Mouse (Mus musculus): ENCODE measurements around the gene Acvr1b. TPM values are rescaled to one million over a fixed set of nuclear protein-coding genes. Genes with fewer than 3 reads are reported as not detected.
A peak's percentile ranks its signal among the peaks of the same experiment; 100 is the strongest.

Gene Acvr1b
- polyA plus RNA-seq, 1 experiment from 2014 or later = 30.4 TPM

DNA sequence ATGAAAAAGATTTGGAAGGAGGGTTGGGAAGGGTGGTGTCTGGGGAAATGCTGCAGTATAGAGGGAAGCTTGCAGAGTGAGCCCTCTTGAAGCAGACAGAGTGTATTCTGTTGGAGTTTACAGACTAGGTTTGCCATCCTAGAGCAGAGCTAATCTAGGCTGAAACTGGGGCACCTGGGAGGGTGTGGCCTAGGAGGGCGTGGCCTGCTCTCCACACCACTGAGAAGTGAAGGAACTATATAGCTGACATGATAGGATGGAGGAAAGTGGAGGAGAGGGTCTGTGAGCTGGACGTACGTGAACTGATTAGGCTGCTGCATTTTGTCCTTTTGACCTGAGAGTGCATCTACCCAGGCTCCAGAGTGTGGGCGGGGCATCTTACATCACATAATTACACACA is 29.8 kb downstream of the Acvr1b start:
- Histone ChIP-seq H3K9me3 (ENCODE audit: control insufficient read depth, low read length) (no peaks in the 10 kb centered on the region), H3K36me3 (ENCODE audit: control insufficient read depth, insufficient read depth, low read length) (peaks cover 95% of the 10 kb centered on the region)
- WGBS = 92% methylated on average over 4 of the region's 4 CpGs

DNA sequence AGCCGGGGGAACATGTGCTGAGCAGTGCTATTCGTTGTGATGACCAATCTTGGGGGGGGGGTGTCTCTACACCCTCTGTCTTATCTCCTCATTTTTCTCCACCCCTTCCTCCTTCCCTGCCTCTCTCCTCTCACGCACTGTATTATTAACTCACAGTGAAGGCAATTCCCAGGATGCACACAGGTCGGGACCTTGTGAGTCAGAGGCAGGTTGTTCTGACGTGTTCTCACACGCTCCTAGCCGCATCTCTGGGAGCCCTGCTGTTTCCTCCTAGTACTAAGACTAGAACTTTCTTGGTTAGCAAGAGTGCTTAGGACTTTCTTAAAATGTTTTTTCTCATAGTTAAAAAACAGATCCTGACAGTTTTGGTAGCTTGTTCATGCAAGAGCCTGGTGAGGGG is 30.9 kb downstream of the Acvr1b start:
- ATAC-seq (ENCODE audit: low FRiP score, low TSS enrichment) = no peak
- H3K4me2 ChIP-seq (ENCODE audit: low read length) = no peak overlapping the region
- H3K27me3 ChIP-seq (ENCODE audit: control insufficient read depth, insufficient read depth, low read length) = no peaks in the 10 kb centered on the region
- H3K36me3 ChIP-seq (ENCODE audit: control insufficient read depth, insufficient read depth, low read length) = peaks cover 97% of the 10 kb centered on the region
- no peak overlapping the region for H3K4me3 ChIP-seq (replicated peaks; ENCODE audit: low read depth, low read length)
- DNase-seq = no peak
- H3K27ac ChIP-seq (replicated peaks; ENCODE audit: low read depth, low read length) = no peak overlapping the region
- WGBS = 85% methylated on average over 7 of the region's 7 CpGs
- H3K9ac ChIP-seq (replicated peaks; ENCODE audit: low read length) = no peak overlapping the region
- H3K9me3 ChIP-seq (ENCODE audit: control insufficient read depth, low read length) = no peaks in the 10 kb centered on the region
- H3K4me1 ChIP-seq (ENCODE audit: control insufficient read depth, insufficient read depth, low read length) = no peaks in the 10 kb centered on the region

More for the DNA sequence above, 29.8 kb downstream of the Acvr1b start:
- ATAC-seq (ENCODE audit: low FRiP score, low TSS enrichment) = no peak
- no peak overlapping the region for H3K27ac ChIP-seq (replicated peaks; ENCODE audit: low read depth, low read length)
- H3K27me3 ChIP-seq (ENCODE audit: control insufficient read depth, insufficient read depth, low read length) = no peaks in the 10 kb centered on the region
- no peak overlapping the region for H3K4me3 ChIP-seq (replicated peaks; ENCODE audit: low read depth, low read length)
- H3K9ac ChIP-seq (replicated peaks; ENCODE audit: low read length) = no peak overlapping the region
- no peaks in the 10 kb centered on the region for H3K4me1 ChIP-seq (ENCODE audit: control insufficient read depth, insufficient read depth, low read length)
- no peak overlapping the region for H3K4me2 ChIP-seq (ENCODE audit: low read length)
- no peak for DNase-seq

DNA sequence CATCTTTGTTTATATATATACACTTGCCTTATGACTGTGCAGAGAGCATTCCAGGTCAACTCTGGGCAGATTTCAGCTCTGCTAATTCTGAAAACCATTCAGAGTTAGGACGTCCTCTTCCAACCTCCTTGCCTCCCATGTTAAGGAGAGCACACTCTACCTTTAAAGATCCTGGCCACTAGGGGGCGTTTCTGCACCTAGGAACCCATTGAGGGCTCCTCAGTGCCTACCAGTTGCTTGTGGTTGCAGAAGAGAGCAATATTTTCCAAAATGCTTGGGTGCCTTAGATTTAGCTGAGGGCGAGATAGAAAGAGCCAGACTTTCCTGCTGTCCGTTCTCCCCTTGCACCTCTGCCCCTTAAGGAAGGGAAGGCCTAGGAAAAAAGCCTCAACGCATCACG is 36.4 kb downstream of the Acvr1b start:
- DNase-seq (peak; percentile 86), ATAC-seq (ENCODE audit: low FRiP score, low TSS enrichment) (no peak)
- Histone ChIP-seq H3K36me3 (ENCODE audit: control insufficient read depth, insufficient read depth, low read length) (peaks cover 89% of the 10 kb centered on the region), H3K27me3 (ENCODE audit: control insufficient read depth, insufficient read depth, low read length) (no peaks in the 10 kb centered on the region), H3K9me3 (ENCODE audit: control insufficient read depth, low read length) (no peaks in the 10 kb centered on the region), H3K27ac (replicated peaks; ENCODE audit: low read depth, low read length) (no peak overlapping the region), H3K4me3 (replicated peaks; ENCODE audit: low read depth, low read length) (no peak overlapping the region), H3K9ac (replicated peaks; ENCODE audit: low read length) (no peak overlapping the region), H3K4me2 (ENCODE audit: low read length) (no peak overlapping the region), H3K4me1 (ENCODE audit: control insufficient read depth, insufficient read depth, low read length) (no peaks in the 10 kb centered on the region)
- WGBS = 59% methylated on average over 6 of the region's 6 CpGs

DNA sequence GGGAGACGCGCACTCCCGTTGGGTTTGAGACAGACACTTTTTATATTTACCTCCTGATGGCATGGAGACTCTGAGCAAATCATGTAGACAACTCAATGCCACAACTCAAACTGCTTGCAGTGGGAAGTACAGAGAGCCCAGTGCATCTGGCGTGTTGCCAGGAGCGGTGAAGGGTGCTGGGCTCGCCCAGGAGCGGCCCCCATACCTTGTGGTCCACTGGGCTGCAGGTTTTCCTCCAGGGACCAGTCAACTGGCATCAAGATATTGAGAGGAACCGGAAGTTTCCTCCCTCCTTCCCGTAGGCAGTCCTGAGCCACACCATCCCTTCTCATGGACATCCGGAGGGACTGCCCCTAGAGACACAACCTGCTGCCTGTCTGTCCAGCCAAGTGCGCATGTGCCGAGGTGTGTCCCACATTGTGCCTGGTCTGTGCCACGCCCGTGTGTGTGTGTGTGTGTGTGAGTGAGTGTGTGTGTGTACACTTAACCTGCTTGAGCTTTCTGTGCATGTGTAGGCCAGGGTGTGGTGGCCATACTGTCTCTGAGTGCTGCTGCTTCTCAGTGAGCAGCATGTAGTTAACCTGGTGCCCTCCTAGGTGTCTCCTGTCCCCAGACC is 37.2 kb downstream of the Acvr1b start:
- WGBS = 93% methylated on average over 14 of the region's 14 CpGs
- peaks cover 83% of the 10 kb centered on the region for H3K36me3 ChIP-seq (ENCODE audit: control insufficient read depth, insufficient read depth, low read length)
- no peaks in the 10 kb centered on the region for H3K4me1 ChIP-seq (ENCODE audit: control insufficient read depth, insufficient read depth, low read length)
- DNase-seq (no peak), ATAC-seq (ENCODE audit: low FRiP score, low TSS enrichment) (no peak)
- no peak overlapping the region for H3K4me3 ChIP-seq (replicated peaks; ENCODE audit: low read depth, low read length)
- H3K27me3 ChIP-seq (ENCODE audit: control insufficient read depth, insufficient read depth, low read length) = no peaks in the 10 kb centered on the region
- H3K9ac ChIP-seq (replicated peaks; ENCODE audit: low read length) = no peak overlapping the region
- H3K27ac ChIP-seq (replicated peaks; ENCODE audit: low read depth, low read length) = no peak overlapping the region
- no peak overlapping the region for H3K4me2 ChIP-seq (ENCODE audit: low read length)
- no peaks in the 10 kb centered on the region for H3K9me3 ChIP-seq (ENCODE audit: control insufficient read depth, low read length)

DNA sequence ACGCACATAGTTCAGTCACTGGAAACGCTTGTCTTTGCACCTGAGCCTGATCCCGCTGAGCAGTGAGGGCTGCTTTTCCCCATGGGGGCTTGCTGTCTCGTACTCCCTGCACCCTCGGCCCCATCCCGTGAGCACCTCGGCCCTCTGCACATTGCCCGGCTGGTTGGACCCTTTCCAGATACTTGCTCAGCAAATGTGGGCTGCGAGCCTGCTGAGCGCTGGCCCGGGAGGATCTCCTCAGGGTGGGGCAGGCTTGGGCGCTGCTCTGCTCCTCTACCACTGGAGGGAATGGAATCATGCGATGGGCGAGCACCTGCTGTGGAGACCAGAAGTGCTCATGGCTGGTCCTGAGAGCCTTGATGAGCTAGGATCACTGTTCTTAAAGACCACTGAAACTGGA is 38.6 kb downstream of the Acvr1b start:
- no peak overlapping the region for H3K27ac ChIP-seq (replicated peaks; ENCODE audit: low read depth, low read length)
- no peak overlapping the region for H3K9ac ChIP-seq (replicated peaks; ENCODE audit: low read length)
- no peaks in the 10 kb centered on the region for H3K4me1 ChIP-seq (ENCODE audit: control insufficient read depth, insufficient read depth, low read length)
- H3K4me3 ChIP-seq (replicated peaks; ENCODE audit: low read depth, low read length) = no peak overlapping the region
- DNase-seq (no peak), ATAC-seq (ENCODE audit: low FRiP score, low TSS enrichment) (no peak)
- H3K4me2 ChIP-seq (ENCODE audit: low read length) = no peak overlapping the region
- H3K27me3 ChIP-seq (ENCODE audit: control insufficient read depth, insufficient read depth, low read length) = no peaks in the 10 kb centered on the region
- H3K36me3 ChIP-seq (ENCODE audit: control insufficient read depth, insufficient read depth, low read length) = peaks cover 70% of the 10 kb centered on the region
- no peaks in the 10 kb centered on the region for H3K9me3 ChIP-seq (ENCODE audit: control insufficient read depth, low read length)
- 84% methylated on average over 14 of the region's 14 CpGs for WGBS

DNA sequence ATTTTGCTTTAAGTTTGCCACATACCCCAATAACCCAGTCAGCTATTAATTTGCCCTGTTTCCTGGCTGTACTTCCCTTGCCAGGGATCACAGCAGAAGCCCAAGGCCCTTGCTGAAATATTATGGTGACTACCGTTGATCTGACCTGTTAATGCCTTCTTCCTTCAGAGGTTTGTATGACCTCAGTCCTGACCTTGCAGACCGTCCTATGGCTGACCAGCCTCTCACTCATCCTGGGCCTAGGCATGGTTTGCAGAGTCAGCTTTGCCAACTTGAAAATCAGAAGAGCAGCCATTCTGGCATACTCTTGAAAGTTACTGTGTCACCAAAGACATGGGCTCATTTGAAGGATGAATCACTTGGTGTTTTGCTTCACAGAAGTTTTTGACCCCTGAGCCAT is 41.3 kb downstream of the Acvr1b start:
- Histone ChIP-seq H3K9ac (replicated peaks; ENCODE audit: low read length) (no peak overlapping the region), H3K4me3 (replicated peaks; ENCODE audit: low read depth, low read length) (no peak overlapping the region), H3K27me3 (ENCODE audit: control insufficient read depth, insufficient read depth, low read length) (no peaks in the 10 kb centered on the region), H3K9me3 (ENCODE audit: control insufficient read depth, low read length) (no peaks in the 10 kb centered on the region), H3K4me2 (ENCODE audit: low read length) (no peak overlapping the region), H3K4me1 (ENCODE audit: control insufficient read depth, insufficient read depth, low read length) (no peaks in the 10 kb centered on the region), H3K27ac (replicated peaks; ENCODE audit: low read depth, low read length) (no peak overlapping the region), H3K36me3 (ENCODE audit: control insufficient read depth, insufficient read depth, low read length) (peaks cover 43% of the 10 kb centered on the region)
- 82% methylated on average over 2 of the region's 2 CpGs for WGBS
- ATAC-seq (ENCODE audit: low FRiP score, low TSS enrichment) (no peak), DNase-seq (no peak)

DNA sequence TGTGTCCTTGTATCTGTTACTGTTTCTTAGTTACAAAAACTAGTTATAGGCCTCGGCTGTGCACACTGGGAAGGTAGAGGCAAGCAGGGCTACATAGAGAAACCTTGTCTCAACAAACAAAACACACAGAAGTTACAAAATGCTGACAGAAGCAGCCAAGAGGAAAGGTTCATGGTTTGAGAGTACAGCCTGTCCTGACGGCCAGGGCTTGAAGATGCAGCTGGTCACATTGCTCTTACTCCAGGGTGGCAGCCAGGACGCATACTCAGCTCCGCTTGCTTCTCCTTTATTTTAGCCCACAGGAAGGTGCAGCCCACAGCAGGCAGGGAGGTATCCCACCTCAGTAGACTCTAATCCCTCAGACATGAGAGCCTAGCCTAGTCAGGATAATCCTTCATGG is 42.2 kb downstream of the Acvr1b start:
- no peak for DNase-seq
- no peaks in the 10 kb centered on the region for H3K9me3 ChIP-seq (ENCODE audit: control insufficient read depth, low read length)
- H3K36me3 ChIP-seq (ENCODE audit: control insufficient read depth, insufficient read depth, low read length) = peaks cover 34% of the 10 kb centered on the region
- no peak overlapping the region for H3K27ac ChIP-seq (replicated peaks; ENCODE audit: low read depth, low read length)
- no peaks in the 10 kb centered on the region for H3K4me1 ChIP-seq (ENCODE audit: control insufficient read depth, insufficient read depth, low read length)
- H3K9ac ChIP-seq (replicated peaks; ENCODE audit: low read length) = no peak overlapping the region
- H3K4me3 ChIP-seq (replicated peaks; ENCODE audit: low read depth, low read length) = no peak overlapping the region
- no peaks in the 10 kb centered on the region for H3K27me3 ChIP-seq (ENCODE audit: control insufficient read depth, insufficient read depth, low read length)
- no peak overlapping the region for H3K4me2 ChIP-seq (ENCODE audit: low read length)
- no peak for ATAC-seq (ENCODE audit: low FRiP score, low TSS enrichment)
- 77% methylated on average over 4 of the region's 4 CpGs for WGBS

DNA sequence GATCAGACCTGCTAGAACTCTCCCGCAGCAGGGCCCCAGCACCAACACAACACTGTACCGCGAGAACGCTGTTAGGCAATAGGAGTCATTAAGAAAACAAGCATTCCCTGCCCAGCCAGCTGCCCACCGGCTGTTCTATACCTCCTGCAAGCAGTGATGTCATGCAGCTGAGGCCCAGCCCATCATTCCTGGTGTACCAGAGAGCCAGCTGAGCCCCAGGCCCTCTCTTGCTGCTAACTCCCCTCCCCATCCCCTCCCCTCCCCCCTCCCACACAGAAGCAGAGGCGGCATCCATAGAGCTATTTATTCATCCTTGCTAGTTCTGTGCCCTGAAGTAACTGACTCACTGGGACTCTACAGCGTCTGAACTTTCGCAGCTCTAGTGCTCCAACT is 47.0 kb downstream of the Acvr1b start:
- Histone ChIP-seq H3K27me3 (ENCODE audit: control insufficient read depth, insufficient read depth, low read length) (no peaks in the 10 kb centered on the region), H3K9ac (replicated peaks; ENCODE audit: low read length) (no peak overlapping the region), H3K27ac (replicated peaks; ENCODE audit: low read depth, low read length) (peak overlapping the region; percentile 37; the same call in 1 of the 2 replicates), H3K4me3 (replicated peaks; ENCODE audit: low read depth, low read length) (no peak overlapping the region), H3K36me3 (ENCODE audit: control insufficient read depth, insufficient read depth, low read length) (no peaks in the 10 kb centered on the region), H3K4me2 (ENCODE audit: low read length) (peak overlapping the region; percentile 25; the same call in 1 of the 2 replicates), H3K4me1 (ENCODE audit: control insufficient read depth, insufficient read depth, low read length) (peaks cover 34% of the 10 kb centered on the region), H3K9me3 (ENCODE audit: control insufficient read depth, low read length) (no peaks in the 10 kb centered on the region)
- peak; percentile 58 for ATAC-seq (ENCODE audit: low FRiP score, low TSS enrichment)
- 3% methylated on average over 8 of the region's 8 CpGs for WGBS
- DNase-seq = peak; percentile 71

DNA sequence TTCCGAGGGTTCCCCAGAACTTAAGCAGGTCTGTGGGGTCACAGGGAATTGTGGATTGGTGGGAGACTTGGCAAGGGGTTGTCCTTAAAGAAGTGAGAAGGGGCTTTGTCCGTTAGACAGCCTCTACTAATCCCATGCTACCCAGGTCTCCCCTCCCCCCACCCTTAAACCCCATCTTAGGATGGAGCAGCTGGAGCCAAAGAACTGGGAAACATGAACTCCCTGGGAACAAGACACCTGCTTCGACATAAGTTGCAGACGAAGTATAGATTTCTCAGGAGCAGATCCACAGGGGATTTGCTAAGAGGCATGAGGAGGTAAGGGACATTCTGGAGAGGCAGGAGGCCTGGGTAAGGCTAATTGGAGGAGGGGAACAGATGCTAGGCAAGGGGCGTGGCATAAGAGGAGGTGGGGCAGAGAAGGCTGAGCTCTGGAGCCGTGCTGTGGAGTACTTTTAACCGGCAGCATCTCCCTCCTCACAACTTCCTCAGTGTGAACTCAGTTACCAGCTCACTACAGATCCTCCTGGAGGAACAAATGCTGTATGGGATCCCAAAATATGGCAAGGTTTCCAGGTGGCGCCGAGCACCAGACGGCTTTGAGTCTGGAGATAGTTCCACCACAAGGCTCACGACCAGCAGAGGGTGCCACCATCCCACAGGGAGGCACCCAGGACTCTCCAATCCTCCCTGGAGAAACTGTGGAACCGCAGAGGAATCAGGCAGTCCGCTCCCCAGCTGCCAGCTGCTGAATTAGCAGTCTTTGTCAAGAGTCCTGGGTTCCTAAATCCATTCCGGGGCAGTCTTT is 47.6 kb downstream of the Acvr1b start:
- no peaks in the 10 kb centered on the region for H3K36me3 ChIP-seq (ENCODE audit: control insufficient read depth, insufficient read depth, low read length)
- H3K9me3 ChIP-seq (ENCODE audit: control insufficient read depth, low read length) = no peaks in the 10 kb centered on the region
- no peaks in the 10 kb centered on the region for H3K27me3 ChIP-seq (ENCODE audit: control insufficient read depth, insufficient read depth, low read length)
- H3K4me3 ChIP-seq (replicated peaks; ENCODE audit: low read depth, low read length) = no peak overlapping the region
- no peak overlapping the region; the same call in 1 of the 2 replicates for H3K9ac ChIP-seq (replicated peaks; ENCODE audit: low read length)
- H3K27ac ChIP-seq (replicated peaks; ENCODE audit: low read depth, low read length) = peak overlapping the region; percentile 52
- ATAC-seq (ENCODE audit: low FRiP score, low TSS enrichment) = peak; percentile 43; the same call in 1 of the 2 replicates
- H3K4me1 ChIP-seq (ENCODE audit: control insufficient read depth, insufficient read depth, low read length) = peaks cover 34% of the 10 kb centered on the region
- WGBS = under 1% methylated on average over 14 of the region's 14 CpGs
- peak; percentile 77 for DNase-seq
- H3K4me2 ChIP-seq (ENCODE audit: low read length) = peak overlapping the region; percentile 25

All from midbrain, embryonic 14.5 days (tissue).